Mouse (Mus musculus) urinary bladder, postnatal 14 days (tissue): ENCODE measurements around the gene Myo3a.

Source experiments
- DNase-seq: peaks from one replicate; pipeline ENCODE4 v3.0.0; 2021; ENCODE audit warnings: low spot score

Gene Myo3a

DNA sequence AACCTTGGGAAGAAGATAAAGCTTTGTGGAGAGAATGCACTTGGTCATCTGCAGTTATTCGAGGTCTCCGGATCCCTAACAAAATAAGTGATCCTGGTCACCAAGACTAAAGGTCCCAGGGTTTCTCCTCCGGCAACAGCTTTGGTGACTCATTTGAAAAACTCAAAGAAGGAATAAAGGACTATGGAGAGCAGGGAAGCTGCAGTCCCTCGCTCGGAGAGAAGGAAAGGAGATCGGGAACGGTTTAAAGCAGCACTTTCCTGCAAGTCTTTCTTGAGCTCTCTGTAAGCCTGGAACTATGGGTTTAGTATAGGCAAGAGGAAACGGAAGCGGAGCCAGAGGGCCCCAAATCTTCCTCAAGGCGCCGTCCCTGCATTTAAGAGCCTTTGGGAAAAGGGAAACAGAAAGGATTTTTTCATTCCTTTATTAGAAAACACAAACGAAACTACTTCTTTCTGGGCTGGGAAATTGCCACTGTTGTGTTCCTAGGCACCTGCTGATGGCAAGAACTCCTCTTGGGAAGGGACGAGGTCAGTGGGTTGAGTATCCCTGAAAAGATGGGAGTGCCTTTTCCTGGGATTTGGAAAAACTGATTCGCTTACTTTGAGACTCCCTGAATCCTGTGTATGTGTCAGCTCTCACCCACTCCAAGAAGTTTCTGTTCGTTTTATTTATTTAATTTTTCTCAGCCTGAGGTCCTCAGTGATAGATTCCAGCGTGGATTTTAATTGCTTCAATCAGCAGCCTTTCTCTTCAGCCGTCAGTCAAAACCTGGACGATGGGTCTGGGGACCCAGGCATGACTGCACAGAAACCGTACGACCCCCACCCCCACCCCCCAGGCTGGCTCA lies 393.9 kb downstream of the Myo3a start:
- DNase-seq, result no peak

DNA sequence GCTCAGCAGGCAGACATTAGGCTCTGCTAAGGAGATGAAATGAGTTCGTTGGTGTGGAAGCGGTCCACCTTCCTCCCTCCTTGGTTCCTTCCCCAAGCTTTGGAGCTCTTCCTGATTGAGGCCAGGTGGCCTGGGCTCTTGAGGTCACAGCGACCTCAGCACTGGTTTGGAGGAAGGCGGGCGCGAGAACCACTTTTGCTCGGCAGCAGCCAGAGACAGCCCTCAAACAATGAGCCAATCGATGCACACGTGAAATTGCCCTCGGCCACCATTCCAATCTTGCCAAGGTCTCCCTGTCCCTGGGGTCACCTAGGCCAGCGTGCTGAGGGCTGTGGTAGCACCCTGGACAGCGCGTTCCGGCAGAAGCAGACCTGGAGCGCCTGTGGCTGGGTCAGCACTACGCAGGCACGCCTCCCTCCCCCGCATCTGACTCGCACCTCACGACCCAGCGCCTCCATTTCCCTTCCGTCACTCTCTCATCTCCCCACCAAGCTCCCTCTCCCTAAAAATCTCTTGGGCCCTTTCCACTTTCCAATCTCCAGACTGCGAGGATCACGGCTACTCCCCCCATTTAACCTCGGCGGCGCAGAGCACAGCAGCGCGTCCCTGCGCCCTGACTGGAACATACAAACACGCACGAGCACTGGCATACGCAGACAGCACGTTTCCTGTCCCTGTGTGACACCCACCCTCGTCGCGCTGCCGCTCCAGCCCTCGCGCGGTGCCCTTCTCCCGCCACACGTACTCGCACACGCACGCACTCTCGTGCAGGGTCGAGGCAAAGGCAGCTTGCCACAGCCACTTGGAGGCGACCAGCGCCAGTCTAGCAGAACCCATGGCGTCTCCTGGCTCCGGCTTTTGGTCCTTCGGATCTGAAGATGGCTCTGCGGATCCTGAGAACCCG lies 394.8 kb downstream of the Myo3a start, which contains the start of gene Gad2:
Gad2 (plus strand) TSS at position 378 of the 904 bp plus-strand sequence.
- peak; percentile 19 for DNase-seq

DNA sequence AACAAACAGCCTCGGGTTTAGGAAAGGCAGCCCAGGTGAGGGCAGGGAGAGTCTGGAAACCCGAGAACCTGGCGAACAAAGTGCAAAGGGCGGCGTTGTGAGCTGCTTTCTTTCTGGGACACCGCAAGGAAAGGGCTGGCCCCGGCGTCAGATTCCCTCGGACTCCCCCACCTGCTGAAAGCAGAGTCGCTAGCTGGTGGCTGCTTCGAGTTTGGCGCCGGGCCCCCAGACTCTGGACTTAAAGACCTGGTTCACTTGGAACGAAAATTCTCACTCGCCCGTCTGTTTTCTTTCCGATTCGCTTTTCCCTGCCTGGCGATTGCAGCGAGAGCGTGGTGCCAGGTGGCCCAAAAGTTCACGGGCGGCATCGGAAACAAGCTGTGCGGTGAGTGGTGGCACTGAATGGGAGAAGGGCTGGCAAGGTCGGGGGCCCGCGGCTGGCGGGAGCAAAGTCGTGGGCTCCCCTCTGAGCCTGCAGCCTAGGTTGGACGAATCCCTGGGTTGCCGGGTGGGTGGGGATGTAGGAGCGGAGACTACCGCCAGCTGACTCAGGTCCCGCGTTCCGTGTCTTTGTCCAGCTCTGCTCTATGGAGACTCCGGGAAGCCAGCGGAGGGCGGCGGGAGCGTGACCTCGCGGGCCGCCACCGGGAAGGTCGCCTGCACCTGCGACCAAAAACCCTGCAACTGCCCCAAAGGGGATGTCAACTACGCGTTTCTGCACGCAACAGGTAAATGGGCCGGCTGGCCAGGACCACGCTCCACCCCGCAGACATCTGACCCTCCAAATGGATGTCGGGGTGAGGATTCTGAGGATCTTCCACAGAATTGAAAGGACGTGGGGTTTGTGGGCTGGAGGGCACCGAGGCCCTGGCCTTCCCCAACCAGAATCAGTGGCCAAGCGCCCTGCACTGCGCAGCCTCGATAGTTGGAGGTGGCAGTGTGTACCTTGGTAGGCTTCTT lies 396.1 kb downstream of the Myo3a start:
- no peak for DNase-seq

GRCm38 (mm10) chr2:22624188-22624975 lies 397.1 kb downstream of the Myo3a start:
- DNase-seq, result no peak

DNA sequence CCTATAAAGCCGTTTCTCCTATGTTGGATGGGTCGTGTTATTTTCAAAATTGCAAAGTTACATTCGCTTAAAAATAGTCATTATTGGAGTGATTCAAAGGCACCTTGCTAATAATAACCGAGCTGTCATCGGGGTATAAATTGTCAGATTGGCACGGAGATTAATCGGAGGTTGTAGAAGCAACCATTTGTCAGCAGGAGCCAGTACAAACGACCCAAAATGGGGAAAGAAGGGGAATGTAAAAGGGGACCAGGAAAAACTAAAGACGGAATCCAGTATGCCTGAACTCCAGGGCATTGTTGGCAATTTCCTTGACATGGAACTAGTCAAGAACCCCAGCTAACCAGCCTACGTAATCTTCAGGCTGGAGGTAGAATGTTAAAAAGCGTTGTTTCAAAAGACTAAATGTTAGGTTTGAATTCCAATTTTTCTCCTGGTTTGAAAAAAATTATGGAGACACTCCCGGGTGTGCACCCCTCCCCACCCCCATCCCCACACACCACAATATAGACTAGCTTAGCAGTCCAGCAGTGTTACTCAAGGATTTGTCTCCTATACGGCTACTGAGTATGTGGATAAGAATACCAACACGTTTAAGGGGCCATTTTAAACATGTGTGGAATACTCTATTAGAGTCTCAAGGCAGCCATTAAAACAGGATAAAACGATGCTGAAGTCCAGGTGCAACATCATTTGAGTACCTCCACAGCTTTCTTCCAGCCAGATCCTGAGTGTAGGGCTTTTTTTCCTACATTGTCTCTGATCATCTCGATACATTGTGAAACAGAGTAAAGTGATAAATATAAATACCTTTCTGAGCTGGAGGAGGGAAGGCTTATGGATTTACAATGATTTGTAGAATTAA lies 398.0 kb downstream of the Myo3a start:
- no peak for DNase-seq

GRCm38 (mm10) chr2:22627147-22627666 lies 399.9 kb downstream of the Myo3a start:
- no peak for DNase-seq

- no peak for DNase-seq
Measured at GRCm38 (mm10) chr2:22627819-22628432, 400.6 kb downstream of the Myo3a start.

DNA sequence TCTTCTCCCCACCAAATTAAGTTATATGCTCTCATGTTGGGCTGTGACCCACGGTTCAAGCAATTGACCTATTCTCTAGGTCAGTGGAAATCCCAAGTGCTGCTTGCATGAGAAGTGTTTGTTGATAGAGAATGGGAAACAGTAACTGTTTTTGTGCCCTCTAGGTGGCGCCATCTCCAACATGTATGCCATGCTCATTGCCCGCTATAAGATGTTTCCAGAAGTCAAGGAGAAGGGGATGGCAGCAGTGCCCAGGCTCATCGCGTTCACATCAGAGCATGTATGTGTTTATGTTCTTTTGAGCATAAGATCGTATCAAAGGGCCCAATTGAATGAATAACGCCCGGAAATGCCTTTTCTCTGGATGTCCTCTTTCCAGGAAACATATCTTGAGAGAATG lies 407.5 kb downstream of the Myo3a start:
- no peak for DNase-seq

GRCm38 (mm10) chr2:22646134-22646533 lies 418.8 kb downstream of the Myo3a start:
- DNase-seq, result no peak

- no peak for DNase-seq
Measured at GRCm38 (mm10) chr2:22648394-22648793, 421.1 kb downstream of the Myo3a start.

GRCm38 (mm10) chr2:22651826-22652225 lies 424.5 kb downstream of the Myo3a start:
- DNase-seq, result no peak

- DNase-seq, result no peak
Measured at GRCm38 (mm10) chr2:22663731-22664130, 436.4 kb downstream of the Myo3a start.
